In genomic region chr4:107387038-107387437, GRCm38 (mm10) we compare ENCODE assay signal across 11 mouse cellular contexts. TPM values are rescaled to one million over a fixed set of nuclear protein-coding genes. Genes with fewer than 3 reads are reported as not detected.
DNase-seq lines count a peak whose midpoint lies in the region; ATAC-seq lines count a peak whose summit lies in the region.
"Had no signal": no experiment of that assay in that cellular context is flagged by ENCODE, and none has a peak within 500 bp of the region (broad histone marks: within the 10 kb centered on the region; RNA-seq: fewer than 3 reads in every experiment).

No protein-coding gene starts in this region.

- intact Hi-C loops in gastrocnemius, postnatal 14 days (cut with DNase I; ENCODE audit: low total_unique reads) = no loop called here
- intact Hi-C loops in left cerebral cortex, postnatal 25 days (cut with DNase I) = no loop called here

- ATAC-seq in CD4-positive, CD25-positive, alpha-beta regulatory T cell, adult 4 months = no peak

- peak; percentile 19 for DNase-seq in gastrocnemius, adult 18-20 months (ENCODE audit: low spot score)
- no peak for DNase-seq in gastrocnemius, postnatal 14 days
- peak; percentile 14 to 23 for DNase-seq in left cerebral cortex, postnatal 25 days (ENCODE audit: low spot score in 2 of 2)
- no peak for DNase-seq in left cerebral cortex, adult 11 months (ENCODE audit: low spot score)
- peak; percentile 14 for DNase-seq in brain, embryonic 18.5 days (ENCODE audit: low read depth, low spot score)
- peak; percentile 5 to 55 for DNase-seq in layer of hippocampus, adult 18-20 months (ENCODE audit: low spot score in 2 of 2)
- no peak for DNase-seq in right cerebral cortex, postnatal 25 days
- DNase-seq: embryo, embryonic 11 days; heart, postnatal 14 days; thymus, postnatal 25 days had no signal

RNA-seq across cellular contexts. Expression of gene Ndc1, which starts 19.5 kb away (rescaled TPM):
- 1 to 10 TPM; 5.7 to 6.8 TPM for total RNA-seq in gastrocnemius, adult 18-20 months (2021)
- 1 to 10 TPM; 7.4 to 8.0 TPM for total RNA-seq in gastrocnemius, postnatal 14 days (2021)
- 10 to 100 TPM; 12.1 to 12.2 TPM for total RNA-seq in left cerebral cortex, postnatal 25 days (2021)
- total RNA-seq in layer of hippocampus, adult 18-20 months (2021) = 10 to 100 TPM; 10.8 to 12.6 TPM
- 1 to 10 TPM; 3.8 to 5.3 TPM for polyA plus RNA-seq in CD4-positive, CD25-positive, alpha-beta regulatory T cell, adult 4 months (2017; shearing (Covaris generic))

RNA-seq across cellular contexts. Expression of gene Glis1, which starts 47.4 kb away (rescaled TPM):
- total RNA-seq in gastrocnemius, adult 18-20 months (2021) = under 1 TPM; 0.38 to 0.53 TPM
- total RNA-seq in gastrocnemius, postnatal 14 days (2021) = under 1 TPM; 0.27 to 0.80 TPM
- total RNA-seq in left cerebral cortex, postnatal 25 days (2021) = 1 to 10 TPM in 1 of 2 experiments, under 1 TPM in 1; 0.82 to 1.1 TPM
- 1 to 10 TPM; 2.1 to 2.4 TPM for total RNA-seq in layer of hippocampus, adult 18-20 months (2021)
- not detected for polyA plus RNA-seq in CD4-positive, CD25-positive, alpha-beta regulatory T cell, adult 4 months (2017; shearing (Covaris generic))

Comparison
In these comparisons a context has a peak if more than half of its experiments do, and no peak if none do; other contexts are left out.
1. DNase-seq: peak in gastrocnemius, adult 18-20 months (single experiment), left cerebral cortex, postnatal 25 days (2 of 2), brain, embryonic 18.5 days (single experiment) and layer of hippocampus, adult 18-20 months (2 of 2); none in gastrocnemius, postnatal 14 days (single experiment), left cerebral cortex, adult 11 months (single experiment) and right cerebral cortex, postnatal 25 days (single experiment).